Mouse (Mus musculus) adrenal gland, postnatal 25 days (tissue): ENCODE measurements around the gene Cmip. TPM values are rescaled to one million over a fixed set of nuclear protein-coding genes. Genes with fewer than 3 reads are reported as not detected.

ENCODE experiments used
- DNase-seq: peaks from one replicate; pipeline ENCODE4 v3.0.0; 2021; ENCODE audit warnings: mixed read lengths
- microRNA-seq, 2 experiments: library from miRNA; unstranded; fragments of <30 nt; microRNA quantifications; one replicate each; pipeline ENCODE4 v1.2.0; 2021
- total RNA-seq: library from RNA; stranded (reverse); gene quantifications from 2 replicates; pipeline ENCODE4 v1.2.3, GENCODE M21; 2021

The Cmip gene
- total RNA-seq, 1 experiment from 2014 or later = 121 TPM

DNA sequence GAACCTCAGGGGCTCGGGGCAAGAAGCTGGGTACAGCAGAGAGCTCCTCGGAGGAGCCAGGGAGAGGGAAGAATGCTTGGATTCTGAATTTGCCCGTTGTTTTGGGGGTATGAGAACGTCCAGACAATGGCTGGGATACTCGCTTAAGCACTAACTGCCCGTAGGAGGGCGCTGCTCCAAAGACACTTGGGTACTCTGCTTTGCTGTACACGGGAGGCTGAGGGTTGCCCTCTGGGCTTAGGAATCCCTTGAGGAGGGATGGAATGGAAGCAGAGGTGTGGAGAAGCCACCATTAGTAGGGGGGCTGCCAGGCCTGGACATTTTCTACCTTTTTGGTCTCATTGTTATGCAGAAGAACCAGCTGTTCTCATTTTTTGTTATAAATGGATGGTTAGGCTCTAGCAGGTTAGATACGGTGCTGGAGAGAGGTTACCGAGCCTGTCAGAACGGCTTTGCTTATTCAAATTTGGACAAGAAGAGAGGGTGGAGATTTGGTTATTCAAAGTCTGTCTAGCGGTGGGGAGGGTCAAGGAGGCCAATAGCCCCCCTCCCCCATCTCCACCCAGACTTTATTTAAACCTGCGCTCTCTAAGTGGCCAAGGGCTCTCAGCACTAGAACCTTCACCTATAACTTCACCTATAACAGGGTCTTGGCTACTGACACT, 246.7 kb downstream of the Cmip start:
- no peak for DNase-seq

DNA sequence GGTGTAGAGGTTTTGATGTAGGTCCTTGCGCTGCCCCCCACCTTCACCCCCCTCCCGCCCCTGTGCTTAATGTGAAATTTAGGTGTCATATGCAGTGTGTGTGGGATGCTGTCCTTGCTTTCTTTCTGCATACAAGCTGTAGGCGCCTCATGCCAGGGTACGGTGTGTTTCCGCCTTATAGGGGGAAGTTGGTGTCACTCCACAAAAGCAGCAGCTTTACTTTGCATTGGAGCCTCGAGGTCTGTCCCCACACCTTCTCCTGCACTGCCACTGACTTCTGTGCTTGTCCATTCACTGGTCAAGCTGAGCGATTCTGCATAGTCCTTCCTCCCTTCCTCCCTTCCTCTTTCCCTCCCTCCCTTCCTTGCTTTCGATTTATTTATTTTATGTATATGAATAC, 250.8 kb downstream of the Cmip start:
- no peak for DNase-seq

Small RNAs within 50 kb of the gene (microRNA-seq; reads per million reads assigned to microRNA genes)
- gene Mir7077 = 0 to 0.69 reads per million in 2 experiments
- gene Mir7078 = 0 reads per million in 2 experiments

Other genes starting within 250 kb of the Cmip start
- gene Pkd1l2, start 174.6 kb upstream of the Cmip start, total RNA-seq = 2.2 and 3.5 TPM in 2 replicates
- 0.55 TPM in 1 of 2 replicates, not detected in the other for gene Bco1, start 161.2 kb upstream of the Cmip start, total RNA-seq
- gene Gan, start 98.9 kb upstream of the Cmip start, total RNA-seq = 9.4 and 13.3 TPM in 2 replicates
- gene Plcg2, start 241.2 kb downstream of the Cmip start, total RNA-seq = 4.8 and 6.5 TPM in 2 replicates